Mouse (Mus musculus) kidney, adult 9 months (tissue): ENCODE measurements at regions not wholly inside any gene's neighbourhood (a gene's known extent, or its start where the extent isn't known, plus 50 kb on each side); places are given as distances from the start of the nearest gene placed in this dataset.

Source experiments
- DNase-seq: peaks from one replicate; pipeline ENCODE4 v3.0.0; 2022

GRCm38 (mm10) chr12:7662027-7662426 is 315.4 kb upstream of the Apob start:
- no peak for DNase-seq

- DNase-seq = no peak
Observed at GRCm38 (mm10) chr12:7670114-7670513, 307.3 kb upstream of the Apob start.

- DNase-seq = no peak
Observed at GRCm38 (mm10) chr12:7670561-7670960, 306.9 kb upstream of the Apob start.

- no peak for DNase-seq
Observed at GRCm38 (mm10) chr12:7691996-7692395, 285.5 kb upstream of the Apob start.

GRCm38 (mm10) chr12:7698324-7698944 is 279.0 kb upstream of the Apob start:
- DNase-seq = no peak

GRCm38 (mm10) chr12:7709102-7709501 is 268.3 kb upstream of the Apob start:
- no peak for DNase-seq

GRCm38 (mm10) chr12:7709872-7710271 is 267.6 kb upstream of the Apob start:
- no peak for DNase-seq

GRCm38 (mm10) chr12:7715091-7715490 is 262.4 kb upstream of the Apob start:
- no peak for DNase-seq

- no peak for DNase-seq
Observed at GRCm38 (mm10) chr12:7718556-7718955, 258.9 kb upstream of the Apob start.

- no peak for DNase-seq
Observed at GRCm38 (mm10) chr12:7719080-7719479, 258.4 kb upstream of the Apob start.

- DNase-seq = no peak
Observed at GRCm38 (mm10) chr12:7724992-7725391, 252.5 kb upstream of the Apob start.

GRCm38 (mm10) chr12:7738020-7738419 is 239.4 kb upstream of the Apob start:
- DNase-seq = no peak

- DNase-seq = no peak
Observed at GRCm38 (mm10) chr12:7738629-7739351, 238.7 kb upstream of the Apob start.

GRCm38 (mm10) chr12:7739352-7739994 is 238.0 kb upstream of the Apob start:
- DNase-seq = no peak

GRCm38 (mm10) chr12:7746708-7747107 is 230.7 kb upstream of the Apob start:
- DNase-seq = no peak

- DNase-seq = peak; percentile 4
Observed at GRCm38 (mm10) chr12:7749319-7750238, 227.9 kb upstream of the Apob start.

- DNase-seq = no peak
Observed at GRCm38 (mm10) chr12:7754861-7755260, 222.6 kb upstream of the Apob start.

- DNase-seq = no peak
Observed at GRCm38 (mm10) chr12:7764795-7765697, 212.4 kb upstream of the Apob start.

GRCm38 (mm10) chr12:7774127-7774526 is 203.3 kb upstream of the Apob start:
- no peak for DNase-seq

GRCm38 (mm10) chr12:7776335-7776734 is 201.1 kb upstream of the Apob start:
- no peak for DNase-seq

GRCm38 (mm10) chr12:7777220-7778055 is 200.0 kb upstream of the Apob start:
- peak; percentile 80 for DNase-seq
